5 mouse cellular contexts compared by ENCODE assay signal in genomic region chr8:28523506-28523905, GRCm38 (mm10).
A peak's percentile ranks its signal among the peaks of the same experiment; 100 is the strongest.
DNase-seq lines count a peak whose midpoint lies in the region; TF ChIP-seq lines count a peak whose summit lies in the region.
"Not testable (repeated sequence)": the region's sequence is repeated elsewhere in the genome, so short reads cannot be mapped to it uniquely, and the experiment has no call there.

No protein-coding gene starts in this region.

- intact Hi-C loops in left cerebral cortex, postnatal 4 days (cut with DNase I), result not testable (repeated sequence)

- TF ChIP-seq POLR2A in brain, embryonic 14.5 days (IDR thresholded peaks at IDR 0.05; ENCODE audit: borderline replicate concordance, extremely low read depth, insufficient read depth, insufficient read length, poor library complexity, severe bottlenecking), result not testable (repeated sequence)

- TF ChIP-seq CTCF in brain, embryonic 14.5 days (IDR thresholded peaks at IDR 0.05; ENCODE audit: borderline replicate concordance, extremely low read depth, insufficient read depth, insufficient read length), result not testable (repeated sequence)

- peak; percentile 27 for DNase-seq in brain, embryonic 14.5 days (ENCODE audit: low read depth)
- DNase-seq in cerebellum, postnatal 14 days, result peak; percentile 50 to 56
- DNase-seq in layer of hippocampus, adult 9-11 months, result peak; percentile 4
- DNase-seq in left cerebral cortex, postnatal 4 days, result peak; percentile 36
- DNase-seq in right cerebral cortex, postnatal 10 days (ENCODE audit: low spot score in 2 of 2), result peak; percentile 58 to 61

Comparison
In these comparisons a context has a peak if more than half of its experiments do, and no peak if none do; other contexts are left out.
1. Peak in every context shown above with its lines: DNase-seq.
2. DNase-seq: peak in every context shown above with its lines; median percentile 60 in right cerebral cortex, postnatal 10 days; 53 in cerebellum, postnatal 14 days; 36 in left cerebral cortex, postnatal 4 days; 27 in brain, embryonic 14.5 days; 4 in layer of hippocampus, adult 9-11 months.